Mouse (Mus musculus) heart, embryonic 14.5 days (tissue): ENCODE data around the gene Nxn. TPM values are rescaled to one million over a fixed set of nuclear protein-coding genes. Genes with fewer than 3 reads are reported as not detected.

ENCODE experiments used
- ATAC-seq: fragments of 200-750 bp; cut with Nextera tagmentation; 2 replicates; pipeline ENCODE4 v1.8.0; 2017; ENCODE audit warnings: low read depth, moderate TSS enrichment; ENCODE audit not compliant: insufficient number of reproducible peaks, insufficient read depth, low FRiP score
- H3K27ac ChIP-seq, 2 experiments: fragments of 200-500 bp in 1 of 2; fragments of 300-500 bp in 1 of 2; sonication (generic) in 1 of 2; replicated peaks in 1 of 2; 2 replicates each; pipeline ENCODE4 v1.5.1; 2012 to 2014; ENCODE audit warnings: low read depth in 2 of 2, low read length in 2 of 2, control low read depth in 1 of 2, mild to moderate bottlenecking in 1 of 2, mixed read lengths in 1 of 2; ENCODE audit not compliant: control insufficient read depth in 1 of 2, insufficient read depth in 1 of 2
- H3K27me3 ChIP-seq: fragments of 300-500 bp; sonication (generic); 2 replicates; pipeline ENCODE4 v1.6.1; 2014; ENCODE audit warnings: mild to moderate bottlenecking, low read length, control low read depth; ENCODE audit not compliant: control insufficient read depth, insufficient read depth
- H3K36me3 ChIP-seq: fragments of 300-500 bp; sonication (generic); 2 replicates; pipeline ENCODE4 v1.6.1; 2014; ENCODE audit warnings: mild to moderate bottlenecking, control low read depth, low read length, mixed read lengths; ENCODE audit not compliant: control insufficient read depth, insufficient read depth
- H3K4me1 ChIP-seq, 2 experiments: fragments of 200-500 bp in 1 of 2; fragments of 300-500 bp in 1 of 2; sonication (generic) in 1 of 2; 2 replicates each; pipeline ENCODE4 v1.6.1; 2012 to 2014; ENCODE audit warnings: low read length in 2 of 2, control low read depth in 1 of 2, mixed read lengths in 1 of 2; ENCODE audit not compliant: control insufficient read depth in 2 of 2, insufficient read depth in 2 of 2
- H3K4me2 ChIP-seq: fragments of 300-500 bp; sonication (generic); 2 replicates; pipeline ENCODE4 v1.6.1; 2014; ENCODE audit warnings: mild to moderate bottlenecking, low read length
- H3K4me3 ChIP-seq, 2 experiments: fragments of 200-500 bp in 1 of 2; fragments of 300-500 bp in 1 of 2; sonication (generic) in 1 of 2; 2 replicates each; pipeline ENCODE4 v1.5.1; 2012 to 2014; ENCODE audit warnings: low read length in 2 of 2, mild to moderate bottlenecking in 2 of 2, control low read depth in 1 of 2, low read depth in 1 of 2, moderate library complexity in 1 of 2; ENCODE audit not compliant: control insufficient read depth in 1 of 2, insufficient read depth in 1 of 2
- H3K9ac ChIP-seq: fragments of 300-500 bp; sonication (generic); 2 replicates; pipeline ENCODE4 v1.6.1; 2014; ENCODE audit warnings: mild to moderate bottlenecking, low read length
- H3K9me3 ChIP-seq: fragments of 300-500 bp; sonication (generic); 2 replicates; pipeline ENCODE4 v1.6.1; 2016; ENCODE audit warnings: low read length, control low read depth; ENCODE audit not compliant: control insufficient read depth
- WGBS: fragments of 180-500 bp; shearing (Covaris S2); extraction: QIAGEN DNeasy Blood & Tissue Kit; methylation state at CpG from one replicate; pipeline ENCODE4 v1.1.7; 2014; 5-methylcytosine and 5-hydroxymethylcytosine counted together
- polyA plus RNA-seq: library from polyadenylated mRNA; unstranded; fragments of >200 nt; fragmentation: Nextera tagmentation; extraction: Ambion mirVana; gene quantifications from 2 replicates; pipeline ENCODE4 v1.2.1, GENCODE M21; 2014

The Nxn gene
- polyA plus RNA-seq, 1 experiment from 2014 or later, result 26.8 TPM

DNA sequence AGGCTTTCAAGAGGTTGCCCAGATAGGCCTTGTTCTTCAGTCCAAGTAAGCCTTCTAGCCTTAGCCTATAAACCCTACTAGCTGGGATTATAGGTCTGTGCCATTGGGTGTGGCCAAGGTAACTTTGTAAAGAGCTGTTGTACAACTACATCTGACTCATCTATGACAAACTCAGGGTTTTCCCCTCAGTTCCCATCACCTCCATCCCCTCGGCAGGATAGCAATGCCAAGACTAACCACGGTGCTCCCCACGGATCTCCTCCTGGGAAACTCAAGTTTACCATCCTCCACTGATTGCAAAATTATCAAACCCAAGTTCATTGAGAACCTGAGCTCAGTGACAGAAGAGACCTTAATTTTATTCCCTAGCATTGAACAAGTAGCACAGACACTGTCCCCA lies 162.8 kb downstream of the Nxn start:
- WGBS, result 94% methylated on average over 3 of the region's 3 CpGs
- H3K9me3 ChIP-seq, result no peaks in the 10 kb centered on the region
- no peaks in the 10 kb centered on the region for H3K4me1 ChIP-seq
- peaks cover 87% of the 10 kb centered on the region for H3K36me3 ChIP-seq
- H3K27ac ChIP-seq, result no peak overlapping the region
- H3K4me2 ChIP-seq, result no peak overlapping the region
- no peak overlapping the region for H3K4me3 ChIP-seq
- no peaks in the 10 kb centered on the region for H3K27me3 ChIP-seq
- ATAC-seq, result no peak
- H3K9ac ChIP-seq, result no peak overlapping the region

DNA sequence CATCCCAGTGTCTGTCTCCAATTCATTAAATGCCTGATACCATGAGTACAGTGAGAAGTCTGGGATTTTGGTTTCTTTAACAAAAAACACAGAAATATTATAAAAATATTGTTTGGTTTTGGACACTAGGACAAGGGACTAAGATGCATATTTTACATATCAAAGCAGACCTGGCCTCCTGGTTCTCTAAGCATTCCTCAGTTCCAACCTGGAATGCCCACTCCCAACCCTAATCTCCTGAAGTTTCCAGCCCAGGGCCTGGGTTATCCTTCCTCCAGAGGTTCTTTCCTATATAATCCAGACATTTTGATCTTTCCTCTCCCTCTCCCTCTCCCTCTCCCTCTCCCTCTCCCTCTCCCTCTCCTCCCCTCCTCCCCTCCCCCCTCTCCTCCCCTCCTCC lies 173.9 kb downstream of the Nxn start:
- H3K4me1 ChIP-seq, result no peaks in the 10 kb centered on the region
- no peak overlapping the region for H3K9ac ChIP-seq
- H3K27me3 ChIP-seq, result no peaks in the 10 kb centered on the region
- peaks cover 49% of the 10 kb centered on the region for H3K36me3 ChIP-seq
- no peak overlapping the region for H3K27ac ChIP-seq
- ATAC-seq, result no peak
- no peak overlapping the region for H3K4me2 ChIP-seq
- no peaks in the 10 kb centered on the region for H3K9me3 ChIP-seq
- no peak overlapping the region for H3K4me3 ChIP-seq

- Histone ChIP-seq H3K4me2 (no peak overlapping the region), H3K9me3 (no peaks in the 10 kb centered on the region), H3K4me3 (no peak overlapping the region), H3K27me3 (no peaks in the 10 kb centered on the region), H3K4me1 (no peaks in the 10 kb centered on the region), H3K36me3 (peaks cover 54% of the 10 kb centered on the region), H3K9ac (no peak overlapping the region), H3K27ac (no peak overlapping the region)
- ATAC-seq, result no peak
- 87% methylated on average over 5 of the region's 5 CpGs for WGBS
These were observed 174.3 kb downstream of the Nxn start for GRCm38 (mm10) chr11:76224631-76225030.

- Histone ChIP-seq H3K27me3 (no peaks in the 10 kb centered on the region), H3K4me3 (peak within 1 kb of the TSS; percentile 72 to 92), H3K4me1 (peaks cover 2 to 7% of the 10 kb centered on the region in 2 experiments; a peak in 2 of 4 replicates), H3K9ac (peak within 1 kb of the TSS; percentile 95), H3K27ac (peak within 1 kb of the TSS; percentile 60 to 92), H3K4me2 (peak within 1 kb of the TSS; percentile 83), H3K36me3 (peaks cover 44% of the 10 kb centered on the region), H3K9me3 (no peaks in the 10 kb centered on the region)
- WGBS, result under 1% methylated on average over 35 of the region's 35 CpGs
- ATAC-seq, result peak; percentile 95
These were observed 181.5 kb downstream of the Nxn start, which contains the start of the genes Dbil5 and Gemin4 for GRCm38 (mm10) chr11:76217390-76217800. TSS of gene Dbil5 (plus strand) at chr11:76217608. TSS of gene Gemin4 (minus strand) at chr11:76217664.

DNA sequence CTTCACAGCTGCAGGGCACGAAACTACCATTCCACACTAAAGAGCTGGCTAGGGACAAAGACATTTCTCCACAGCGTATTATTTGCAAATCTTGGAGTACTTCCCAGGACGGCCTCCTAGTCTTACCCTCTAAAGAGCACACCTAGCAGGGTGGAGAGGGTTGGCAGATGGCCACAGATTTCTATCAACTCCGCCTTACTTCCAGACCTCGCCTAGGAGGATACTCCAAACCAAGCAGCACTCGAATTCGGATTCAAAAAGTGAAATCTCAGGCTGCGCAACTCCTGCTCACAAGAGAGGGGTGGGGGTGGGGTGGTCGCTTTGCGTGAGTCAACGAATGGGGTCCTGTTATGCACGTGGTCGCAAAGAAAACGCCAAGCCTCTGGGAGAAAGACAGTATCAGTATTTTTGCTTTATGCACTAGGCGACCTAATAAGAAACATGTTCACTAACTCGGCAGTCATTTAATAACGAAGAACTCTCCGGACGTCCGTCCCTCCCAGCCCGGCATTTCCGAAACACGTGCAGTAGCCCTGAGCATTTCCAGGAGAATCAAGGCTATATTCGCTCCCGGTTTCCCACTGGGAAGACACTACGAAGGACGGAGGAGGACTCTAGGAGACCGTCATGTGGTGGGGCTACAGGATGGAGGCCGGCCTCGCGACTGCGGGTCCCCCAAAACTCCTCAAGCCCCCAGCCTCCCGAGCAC lies 182.1 kb downstream of the Nxn start:
- H3K4me2 ChIP-seq, result peak overlapping the region; percentile 83
- no peaks in the 10 kb centered on the region for H3K9me3 ChIP-seq
- WGBS, result 2% methylated on average over 33 of the region's 33 CpGs
- peaks cover 2 to 7% of the 10 kb centered on the region in 2 experiments; a peak in 2 of 4 replicates for H3K4me1 ChIP-seq
- peak; percentile 59; the same call in 1 of the 2 replicates for ATAC-seq
- peaks cover 47% of the 10 kb centered on the region for H3K36me3 ChIP-seq
- peak overlapping the region; percentile 72 to 92 for H3K4me3 ChIP-seq
- H3K9ac ChIP-seq, result peak overlapping the region; percentile 95
- peak overlapping the region; percentile 60 to 92 for H3K27ac ChIP-seq
- no peaks in the 10 kb centered on the region for H3K27me3 ChIP-seq

- H3K9ac ChIP-seq, result peak overlapping the region; percentile 95
- ATAC-seq, result no peak
These were observed 182.8 kb downstream of the Nxn start for GRCm38 (mm10) chr11:76216049-76216540.

GRCm38 (mm10) chr11:76215011-76215410 lies 183.9 kb downstream of the Nxn start:
- WGBS, result 93% methylated on average over 2 of the region's 2 CpGs
- Histone ChIP-seq H3K27ac (no peak overlapping the region), H3K9ac (no peak overlapping the region), H3K9me3 (no peaks in the 10 kb centered on the region), H3K4me1 (peaks cover 2 to 7% of the 10 kb centered on the region in 2 experiments; a peak in 2 of 4 replicates), H3K36me3 (peaks cover 39% of the 10 kb centered on the region), H3K27me3 (no peaks in the 10 kb centered on the region), H3K4me3 (no peak overlapping the region), H3K4me2 (no peak overlapping the region)
- no peak for ATAC-seq

More at GRCm38 (mm10) chr11:76216049-76216540, 182.8 kb downstream of the Nxn start:
- peaks cover 42% of the 10 kb centered on the region for H3K36me3 ChIP-seq
- no peak overlapping the region for H3K27ac ChIP-seq
- H3K4me1 ChIP-seq, result peaks cover 2 to 7% of the 10 kb centered on the region in 2 experiments; a peak in 2 of 4 replicates
- H3K4me2 ChIP-seq, result peak overlapping the region; percentile 83
- WGBS, result 94% methylated on average over 5 of the region's 5 CpGs
- peak overlapping the region in 1 of 2 experiments; percentile 92; a peak in 1 of 4 replicates for H3K4me3 ChIP-seq
- no peaks in the 10 kb centered on the region for H3K27me3 ChIP-seq
- H3K9me3 ChIP-seq, result no peaks in the 10 kb centered on the region
